Mouse (Mus musculus) C2C12 (cell line): ENCODE measurements around the gene Sidt1.

Source experiments
- CEBPB ChIP-seq: IDR thresholded peaks from one replicate; pipeline ENCODE4 v1.6.1; 2011; ENCODE audit warnings: low read depth, mild to moderate bottlenecking, control low read depth, moderate library complexity
- CTCF ChIP-seq: IDR thresholded peaks from one replicate; pipeline ENCODE4 v1.5.1; 2011; ENCODE audit not compliant: control insufficient read depth, insufficient read depth, insufficient read length
- USF1 ChIP-seq: IDR thresholded peaks from one replicate; pipeline ENCODE4 v1.6.1; 2011; ENCODE audit warnings: low read depth, mild to moderate bottlenecking, control low read depth, moderate library complexity

- TF ChIP-seq CTCF (no peak), USF1 (no peak), CEBPB (no peak)
Observed at GRCm38 (mm10) chr16:44243323-44243722, 89.7 kb downstream of the Sidt1 start.
